ENCODE assay signal across 8 mouse cellular contexts in the genomic region with DNA sequence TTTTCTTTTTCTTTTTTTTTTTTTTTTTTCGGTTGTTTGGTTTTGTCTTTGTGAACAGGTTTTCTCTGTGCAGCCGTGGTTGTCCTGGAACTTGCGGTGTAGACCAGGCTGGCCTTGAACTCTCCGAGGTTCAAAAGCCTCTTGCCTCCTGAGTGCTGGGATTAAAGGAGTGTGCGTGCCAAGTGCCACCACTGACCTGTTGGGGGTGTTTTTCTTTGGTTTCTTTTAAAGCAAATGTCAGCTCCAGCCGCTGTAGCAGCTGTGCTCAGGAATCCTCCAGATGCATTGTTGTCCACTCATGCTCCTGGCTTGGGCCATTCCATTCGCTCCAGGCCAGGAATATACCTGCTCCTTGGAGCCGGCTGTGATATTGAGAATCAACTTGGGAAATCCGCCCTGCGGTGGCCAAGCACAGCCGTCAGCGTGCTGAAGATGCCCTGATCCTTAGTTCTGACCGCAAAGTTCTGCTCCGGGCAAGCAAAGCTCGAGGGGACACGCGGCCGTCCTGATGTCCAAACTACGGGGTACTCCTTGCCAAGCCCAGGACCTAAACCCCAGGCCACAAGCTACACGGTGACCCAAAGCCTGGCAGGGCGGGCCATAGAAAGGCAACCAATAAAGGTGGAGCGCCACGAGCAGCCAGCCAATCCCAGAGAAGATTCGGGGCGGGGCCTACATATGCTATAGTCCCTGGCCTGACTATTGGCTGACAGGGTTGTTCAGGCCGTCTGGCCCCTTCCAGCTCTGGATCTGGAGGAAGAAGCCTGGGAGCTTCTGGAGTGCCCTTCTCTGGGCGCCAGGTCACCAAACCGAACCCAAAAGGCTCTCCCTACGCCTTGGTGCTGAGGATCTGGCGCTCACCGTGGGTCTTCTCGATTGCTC. TPM values are rescaled to one million over a fixed set of nuclear protein-coding genes. Genes with fewer than 3 reads are reported as not detected.
DNase-seq lines count a peak whose midpoint lies in the region; ATAC-seq lines count a peak whose summit lies in the region.

No protein-coding gene starts in this region.

- ATAC-seq in embryonic facial prominence, embryonic 13.5 days (ENCODE audit: insufficient number of reproducible peaks, insufficient read depth, low FRiP score, low TSS enrichment, low read depth) = peak; percentile 74; the same call in 1 of the 2 replicates
- ATAC-seq in limb, embryonic 12.5 days (ENCODE audit: insufficient number of reproducible peaks, insufficient read depth, low FRiP score, low TSS enrichment, low read depth) = peak; percentile 82
- ATAC-seq in midbrain, embryonic 12.5 days (ENCODE audit: low FRiP score, low read depth) = peak; percentile 92

- no peak overlapping the region for H3K27ac ChIP-seq in embryonic facial prominence, embryonic 13.5 days
- H3K27ac ChIP-seq in limb, embryonic 12.5 days = no peak overlapping the region
- no peak overlapping the region for H3K27ac ChIP-seq in midbrain, embryonic 12.5 days (replicated peaks)

- 68% methylated on average over 32 of the region's 32 CpGs for whole genome bisulfite sequencing in embryonic facial prominence, embryonic 13.5 days
- WGBS in limb, embryonic 12.5 days = 61% methylated on average over 32 of the region's 32 CpGs
- 72% methylated on average over 32 of the region's 32 CpGs for WGBS in midbrain, embryonic 12.5 days

- H3K27me3 ChIP-seq in embryonic facial prominence, embryonic 13.5 days = no peaks in the 10 kb centered on the region
- no peaks in the 10 kb centered on the region for H3K27me3 ChIP-seq in limb, embryonic 12.5 days
- no peaks in the 10 kb centered on the region for H3K27me3 ChIP-seq in midbrain, embryonic 12.5 days

- peak overlapping the region; percentile 54; the same call in 1 of the 2 replicates for H3K9ac ChIP-seq in embryonic facial prominence, embryonic 13.5 days
- no peak overlapping the region for H3K9ac ChIP-seq in limb, embryonic 12.5 days (replicated peaks)
- H3K9ac ChIP-seq in midbrain, embryonic 12.5 days (replicated peaks) = no peak overlapping the region; the same call in 1 of the 2 replicates

- H3K4me2 ChIP-seq in embryonic facial prominence, embryonic 13.5 days = peak overlapping the region; percentile 48
- peak overlapping the region; percentile 32 for H3K4me2 ChIP-seq in limb, embryonic 12.5 days
- peak overlapping the region; percentile 42 for H3K4me2 ChIP-seq in midbrain, embryonic 12.5 days (replicated peaks)

- peak overlapping the region; percentile 33 for H3K4me3 ChIP-seq in embryonic facial prominence, embryonic 13.5 days
- H3K4me3 ChIP-seq in limb, embryonic 12.5 days (replicated peaks) = peak overlapping the region; percentile 23
- peak overlapping the region; percentile 32 for H3K4me3 ChIP-seq in midbrain, embryonic 12.5 days

- peak; percentile 61 to 63 for DNase-seq in urinary bladder, postnatal 4 days (ENCODE audit: low spot score in 2 of 2)
- DNase-seq in urinary bladder, postnatal 10 days (ENCODE audit: low spot score) = no peak
- peak; percentile 81 to 90 for DNase-seq in heart, adult 18-20 months
- DNase-seq in kidney, adult 11 months = peak; percentile 73
- DNase-seq in spleen, adult 12 weeks (ENCODE audit: low spot score) = peak; percentile 75

- no peaks in the 10 kb centered on the region for H3K9me3 ChIP-seq in embryonic facial prominence, embryonic 13.5 days
- H3K9me3 ChIP-seq in limb, embryonic 12.5 days = no peaks in the 10 kb centered on the region; the same call in 1 of the 2 replicates
- H3K9me3 ChIP-seq in midbrain, embryonic 12.5 days = no peaks in the 10 kb centered on the region

- no peaks in the 10 kb centered on the region for H3K36me3 ChIP-seq in embryonic facial prominence, embryonic 13.5 days
- no peaks in the 10 kb centered on the region for H3K36me3 ChIP-seq in limb, embryonic 12.5 days
- H3K36me3 ChIP-seq in midbrain, embryonic 12.5 days = no peaks in the 10 kb centered on the region

- peaks cover 13% of the 10 kb centered on the region for H3K4me1 ChIP-seq in embryonic facial prominence, embryonic 13.5 days
- H3K4me1 ChIP-seq in limb, embryonic 12.5 days (replicated peaks) = peaks cover 16% of the 10 kb centered on the region
- no peaks in the 10 kb centered on the region for H3K4me1 ChIP-seq in midbrain, embryonic 12.5 days

RNA-seq across cellular contexts. Expression of a gene that starts 58.0 kb away (rescaled TPM):
- 36.5 and 38.6 TPM in 2 replicates for polyA plus RNA-seq in embryonic facial prominence, embryonic 13.5 days (2015; fragmentation: Nextera tagmentation; extraction: Ambion mirVana)
- 10 to 100 TPM; 34.8 to 38.2 TPM for total RNA-seq in heart, adult 18-20 months (2021)
- polyA plus RNA-seq in limb, embryonic 12.5 days (2016; fragmentation: Nextera tagmentation; extraction: Ambion mirVana) = 47.2 and 49.3 TPM in 2 replicates
- 31.5 and 32.6 TPM in 2 replicates for polyA plus RNA-seq in midbrain, embryonic 12.5 days (2016; fragmentation: Nextera tagmentation; extraction: Ambion mirVana)
